Mouse (Mus musculus) liver, embryonic 15.5 days (tissue): ENCODE data around the gene Klk4. TPM values are rescaled to one million over a fixed set of nuclear protein-coding genes. Genes with fewer than 3 reads are reported as not detected.

ENCODE experiments used
- ATAC-seq: fragments of 200-750 bp; cut with Nextera tagmentation; 2 replicates; pipeline ENCODE4 v1.8.0; 2017; ENCODE audit warnings: moderate number of reproducible peaks, mild to moderate bottlenecking, moderate library complexity; ENCODE audit not compliant: insufficient read depth
- H3K27ac ChIP-seq: fragments of 300-500 bp; sonication (generic); replicated peaks from 2 replicates; pipeline ENCODE4 v1.5.1; 2015; ENCODE audit warnings: mild to moderate bottlenecking, inconsistent platforms
- H3K27me3 ChIP-seq: fragments of 300-500 bp; sonication (generic); 2 replicates; pipeline ENCODE4 v1.6.1; 2015; ENCODE audit warnings: mild to moderate bottlenecking, inconsistent platforms
- H3K36me3 ChIP-seq: fragments of 300-500 bp; sonication (generic); replicated peaks from 2 replicates; pipeline ENCODE4 v1.6.1; 2015; ENCODE audit warnings: moderate library complexity, mild to moderate bottlenecking, inconsistent platforms
- H3K4me1 ChIP-seq: fragments of 300-500 bp; sonication (generic); replicated peaks from 2 replicates; pipeline ENCODE4 v1.6.1; 2015; ENCODE audit warnings: inconsistent platforms
- H3K4me2 ChIP-seq: fragments of 300-500 bp; sonication (generic); 2 replicates; pipeline ENCODE4 v1.6.1; 2015; ENCODE audit warnings: moderate library complexity, mild to moderate bottlenecking, inconsistent platforms
- H3K4me3 ChIP-seq: fragments of 300-500 bp; sonication (generic); replicated peaks from 2 replicates; pipeline ENCODE4 v1.5.1; 2015; ENCODE audit warnings: mild to moderate bottlenecking, inconsistent platforms
- H3K9ac ChIP-seq: fragments of 300-500 bp; sonication (generic); 2 replicates; pipeline ENCODE4 v1.6.1; 2015; ENCODE audit warnings: moderate library complexity, mild to moderate bottlenecking, inconsistent platforms
- H3K9me3 ChIP-seq: fragments of 300-500 bp; sonication (generic); replicated peaks from 2 replicates; pipeline ENCODE4 v1.6.1; 2016; ENCODE audit warnings: inconsistent platforms
- WGBS: fragments of 180-500 bp; shearing (Covaris S2); methylation state at CpG from one replicate; pipeline ENCODE4 v1.1.7; 2015; ENCODE audit warnings: mixed read lengths; ENCODE audit not compliant: insufficient replicate concordance; 5-methylcytosine and 5-hydroxymethylcytosine counted together
- polyA plus RNA-seq: library from polyadenylated mRNA; unstranded; fragments of >200 nt; fragmentation: Nextera tagmentation; extraction: Ambion mirVana; gene quantifications from 2 replicates; pipeline ENCODE4 v1.2.1, GENCODE M21; 2015

Klk4 gene
- not detected in 2 replicates for polyA plus RNA-seq

DNA sequence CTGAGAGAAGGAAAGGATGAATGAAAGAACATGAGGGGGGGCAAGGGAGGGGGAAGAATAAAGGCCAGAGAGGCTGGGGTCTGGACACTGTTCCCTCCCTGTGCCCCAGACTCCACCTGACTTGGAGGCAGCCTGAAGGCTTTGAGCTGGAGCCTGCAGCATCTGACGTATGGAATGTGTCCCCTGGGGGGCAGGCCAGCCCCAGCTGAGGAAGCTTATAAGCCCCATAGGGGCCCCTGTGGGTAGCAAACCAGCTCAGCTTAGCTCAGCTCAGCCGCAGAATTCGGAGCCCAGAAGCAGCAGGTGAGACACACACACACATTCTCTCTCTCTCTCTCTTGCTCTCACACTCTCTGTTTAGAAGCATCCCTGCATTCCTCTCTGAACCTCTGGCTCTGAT lies at the start of gene Klk4:
Klk4 (plus strand) TSS at position 249 of the 400 bp plus-strand sequence.
- Histone ChIP-seq H3K4me3 (no peak within 1 kb of the TSS), H3K4me2 (no peak within 1 kb of the TSS), H3K27ac (no peak within 1 kb of the TSS), H3K27me3 (no peaks in the 10 kb centered on the region), H3K4me1 (no peaks in the 10 kb centered on the region), H3K9me3 (no peaks in the 10 kb centered on the region), H3K36me3 (no peaks in the 10 kb centered on the region), H3K9ac (no peak within 1 kb of the TSS)
- 16% methylated on average over 3 of the region's 3 CpGs for WGBS
- ATAC-seq: no peak

DNA sequence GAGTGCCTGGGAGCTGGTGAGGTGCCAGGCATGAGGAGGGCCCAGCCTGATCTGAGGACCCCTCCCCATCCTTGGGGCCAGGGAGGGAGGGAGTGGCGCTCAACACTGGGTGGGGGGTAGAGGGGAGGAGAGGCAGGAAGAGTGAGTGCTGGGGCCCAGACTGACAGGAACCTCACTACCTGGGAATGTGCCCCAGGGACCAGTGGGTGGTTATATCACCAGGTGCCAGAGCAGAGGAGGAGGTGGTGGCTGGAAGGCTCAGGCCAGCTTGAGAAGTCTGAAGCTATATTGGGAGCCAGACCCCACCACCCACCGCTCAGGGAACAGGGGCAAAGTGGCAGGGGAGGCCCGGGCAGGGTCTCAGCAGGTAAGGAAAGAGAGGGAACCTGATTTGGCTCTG lies 39.3 kb upstream of the Klk4 start, which contains the start of gene Klk5:
Klk5 (plus strand) TSS at position 271 of the 400 bp plus-strand sequence.
- WGBS: 36% methylated on average over 3 of the region's 3 CpGs
- no peaks in the 10 kb centered on the region for H3K9me3 ChIP-seq
- H3K36me3 ChIP-seq: no peaks in the 10 kb centered on the region
- H3K4me2 ChIP-seq: no peak within 1 kb of the TSS
- no peaks in the 10 kb centered on the region for H3K27me3 ChIP-seq
- H3K4me3 ChIP-seq: no peak within 1 kb of the TSS
- no peak within 1 kb of the TSS for H3K9ac ChIP-seq
- no peak for ATAC-seq
- H3K4me1 ChIP-seq: no peaks in the 10 kb centered on the region
- no peak within 1 kb of the TSS for H3K27ac ChIP-seq

DNA sequence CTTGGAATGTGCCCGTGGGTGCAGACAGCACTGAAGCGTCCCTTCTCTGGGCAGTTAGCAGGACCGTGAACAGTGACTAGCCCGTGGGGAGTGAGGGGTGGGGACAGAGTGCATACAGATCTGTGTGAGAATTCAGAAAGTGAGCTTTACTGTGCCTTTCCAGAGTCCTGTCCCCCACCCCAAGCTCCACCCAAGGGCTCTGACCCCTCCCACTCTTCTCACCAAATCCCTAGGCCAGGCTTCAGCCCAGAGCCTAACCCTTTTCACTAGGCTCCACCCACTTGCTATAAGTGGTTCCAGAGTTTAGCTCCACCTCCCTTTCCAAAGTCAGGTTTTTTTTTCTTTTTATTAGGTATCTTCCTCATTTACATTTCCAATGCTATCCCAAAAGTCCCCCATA lies 37.2 kb upstream of the Klk4 start:
- H3K9ac ChIP-seq: no peak overlapping the region
- WGBS: 77% methylated on average over 4 of the region's 4 CpGs

DNA sequence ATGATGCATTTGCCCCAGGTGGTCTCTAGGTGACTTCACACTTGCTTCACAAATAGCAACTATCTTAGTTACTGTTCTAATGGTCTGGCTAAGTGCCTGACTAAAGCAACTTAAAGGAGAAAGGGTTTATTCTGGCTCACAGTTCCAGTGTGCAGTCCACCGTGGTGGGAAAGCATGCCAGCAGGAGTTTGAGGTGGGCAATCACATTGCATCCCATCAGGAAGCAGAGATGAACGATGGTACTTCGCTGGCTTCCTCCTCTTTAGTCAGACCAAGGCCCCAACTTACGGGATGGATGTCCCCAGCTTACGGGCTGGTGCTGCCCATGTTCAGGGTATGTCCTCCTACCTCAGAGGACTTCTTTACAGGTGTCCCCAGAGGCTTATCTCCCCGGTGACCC lies 29.3 kb upstream of the Klk4 start:
- no peaks in the 10 kb centered on the region for H3K27me3 ChIP-seq
- H3K4me2 ChIP-seq: no peak overlapping the region
- 59% methylated on average over 6 of the region's 6 CpGs for WGBS
- no peak overlapping the region for H3K27ac ChIP-seq
- no peak overlapping the region for H3K4me3 ChIP-seq
- H3K4me1 ChIP-seq: no peaks in the 10 kb centered on the region
- no peaks in the 10 kb centered on the region for H3K36me3 ChIP-seq
- no peak overlapping the region for H3K9ac ChIP-seq
- ATAC-seq: no peak
- no peaks in the 10 kb centered on the region for H3K9me3 ChIP-seq

More for the DNA sequence above, 37.2 kb upstream of the Klk4 start:
- Histone ChIP-seq H3K36me3 (no peaks in the 10 kb centered on the region), H3K4me3 (no peak overlapping the region), H3K9me3 (no peaks in the 10 kb centered on the region), H3K4me2 (no peak overlapping the region), H3K4me1 (no peaks in the 10 kb centered on the region), H3K27ac (no peak overlapping the region), H3K27me3 (no peaks in the 10 kb centered on the region)
- ATAC-seq: no peak

DNA sequence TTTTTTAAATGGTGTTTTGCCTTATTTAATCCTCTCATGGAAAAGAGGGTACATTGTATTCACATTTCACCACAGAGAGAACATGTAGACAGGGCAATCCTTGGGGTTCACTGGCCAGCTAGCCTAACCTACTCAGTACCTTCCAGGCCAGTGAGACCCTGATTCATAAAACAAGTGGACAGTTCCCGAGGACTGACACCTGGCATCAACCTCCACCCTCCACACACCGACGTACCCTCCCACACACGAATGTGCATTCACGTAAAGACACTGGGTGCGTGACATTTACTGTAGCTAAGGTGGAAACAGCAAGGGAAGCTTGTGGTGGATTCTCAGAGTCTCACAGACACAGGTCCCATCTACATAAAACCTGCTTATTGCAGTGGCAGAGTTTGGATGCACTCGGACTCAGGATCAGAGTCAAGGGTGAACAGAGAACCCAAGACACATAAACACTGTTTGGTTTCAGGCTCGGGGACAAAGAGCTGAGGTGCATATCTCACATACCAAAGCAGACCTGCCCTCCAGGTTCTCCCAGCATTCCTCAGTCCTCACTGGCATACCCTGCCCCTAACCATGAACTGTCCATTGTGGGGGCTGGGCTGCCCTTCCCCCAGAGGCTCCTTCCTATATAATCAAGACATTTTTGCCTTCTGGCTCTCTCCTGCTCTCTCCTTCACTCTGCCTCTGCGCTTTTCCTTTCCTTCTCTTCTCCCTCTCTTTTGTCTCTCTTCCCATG lies 26.1 kb upstream of the Klk4 start:
- no peak overlapping the region for H3K27ac ChIP-seq
- H3K4me1 ChIP-seq: no peaks in the 10 kb centered on the region
- ATAC-seq: no peak
- H3K9me3 ChIP-seq: no peaks in the 10 kb centered on the region
- no peak overlapping the region for H3K4me3 ChIP-seq
- H3K9ac ChIP-seq: no peak overlapping the region
- no peak overlapping the region for H3K4me2 ChIP-seq
- no peaks in the 10 kb centered on the region for H3K36me3 ChIP-seq
- no peaks in the 10 kb centered on the region for H3K27me3 ChIP-seq
- 56% methylated on average over 9 of the region's 9 CpGs for WGBS

DNA sequence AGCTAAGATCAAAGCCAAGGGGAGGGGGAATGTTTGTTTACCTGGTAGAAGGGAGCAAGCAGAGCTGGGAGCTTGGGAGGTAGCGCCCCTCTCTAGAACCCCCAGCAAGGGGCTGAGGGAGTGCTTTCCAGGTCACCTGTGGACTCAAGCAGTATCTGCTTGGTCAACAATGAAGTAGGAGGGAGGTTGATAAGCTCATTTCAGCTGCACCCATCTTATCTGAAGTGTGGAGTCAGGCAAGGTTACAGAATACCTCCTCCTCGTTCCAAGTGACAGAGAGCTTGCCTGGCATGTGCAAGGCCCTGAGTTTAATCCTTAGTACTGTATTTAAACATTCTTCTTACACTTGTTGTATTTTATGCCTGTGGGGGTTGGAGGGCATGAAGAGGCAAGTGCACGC lies 25.3 kb upstream of the Klk4 start:
- Histone ChIP-seq H3K27me3 (no peaks in the 10 kb centered on the region), H3K4me3 (no peak overlapping the region), H3K4me1 (no peaks in the 10 kb centered on the region), H3K9ac (no peak overlapping the region), H3K36me3 (no peaks in the 10 kb centered on the region), H3K4me2 (no peak overlapping the region), H3K9me3 (no peaks in the 10 kb centered on the region), H3K27ac (no peak overlapping the region)
- WGBS: 45% methylated on average over 3 of the region's 3 CpGs
- no peak for ATAC-seq

DNA sequence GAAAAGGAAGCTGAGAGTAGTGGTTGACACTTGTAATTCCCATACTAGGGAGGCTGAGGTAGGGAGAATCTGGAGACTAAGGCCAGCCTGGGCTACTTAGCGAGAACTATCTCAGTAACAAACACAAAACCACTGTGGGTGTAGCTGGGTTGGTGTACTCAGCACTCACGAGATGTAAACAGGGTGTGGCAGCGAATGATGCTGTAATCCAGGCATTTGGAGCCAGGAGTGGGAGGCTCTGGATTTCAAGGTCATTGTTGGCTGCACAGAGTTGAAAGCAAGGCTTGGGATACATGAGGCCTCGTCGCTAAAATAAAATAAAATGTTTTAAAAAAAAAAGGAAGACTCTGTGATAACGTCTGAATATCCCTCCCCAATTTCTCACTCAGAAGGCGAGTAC lies 24.7 kb upstream of the Klk4 start:
- Histone ChIP-seq H3K27ac (no peak overlapping the region), H3K9me3 (no peaks in the 10 kb centered on the region), H3K9ac (no peak overlapping the region), H3K4me3 (no peak overlapping the region), H3K4me1 (no peaks in the 10 kb centered on the region), H3K27me3 (no peaks in the 10 kb centered on the region), H3K36me3 (no peaks in the 10 kb centered on the region), H3K4me2 (no peak overlapping the region)
- no peak for ATAC-seq
- WGBS: 46% methylated on average over 7 of the region's 7 CpGs

DNA sequence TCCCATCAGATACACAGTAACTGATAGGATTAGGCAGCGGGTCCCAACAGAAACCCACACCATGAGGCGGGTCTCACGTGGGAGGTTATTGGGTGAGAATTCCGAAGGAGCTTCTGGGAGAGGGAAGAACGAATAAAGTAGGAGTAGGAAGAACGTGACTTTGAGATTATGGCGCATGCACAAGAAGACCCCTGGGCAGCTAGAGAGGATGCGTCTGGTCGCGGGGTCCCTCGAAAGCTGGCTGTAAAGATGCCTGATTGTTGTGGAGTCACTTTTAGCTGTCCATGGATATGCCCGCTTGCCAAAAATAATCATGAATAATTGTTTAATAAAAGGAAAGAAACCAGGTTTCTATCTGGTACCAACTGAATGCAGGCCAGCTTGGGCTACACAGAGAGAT lies 23.5 kb upstream of the Klk4 start:
- WGBS: 79% methylated on average over 12 of the region's 12 CpGs
- no peaks in the 10 kb centered on the region for H3K4me1 ChIP-seq
- H3K27me3 ChIP-seq: no peaks in the 10 kb centered on the region
- no peaks in the 10 kb centered on the region for H3K9me3 ChIP-seq
- H3K4me3 ChIP-seq: no peak overlapping the region
- no peaks in the 10 kb centered on the region for H3K36me3 ChIP-seq
- no peak overlapping the region for H3K27ac ChIP-seq
- no peak overlapping the region for H3K9ac ChIP-seq
- ATAC-seq: no peak
- no peak overlapping the region for H3K4me2 ChIP-seq

DNA sequence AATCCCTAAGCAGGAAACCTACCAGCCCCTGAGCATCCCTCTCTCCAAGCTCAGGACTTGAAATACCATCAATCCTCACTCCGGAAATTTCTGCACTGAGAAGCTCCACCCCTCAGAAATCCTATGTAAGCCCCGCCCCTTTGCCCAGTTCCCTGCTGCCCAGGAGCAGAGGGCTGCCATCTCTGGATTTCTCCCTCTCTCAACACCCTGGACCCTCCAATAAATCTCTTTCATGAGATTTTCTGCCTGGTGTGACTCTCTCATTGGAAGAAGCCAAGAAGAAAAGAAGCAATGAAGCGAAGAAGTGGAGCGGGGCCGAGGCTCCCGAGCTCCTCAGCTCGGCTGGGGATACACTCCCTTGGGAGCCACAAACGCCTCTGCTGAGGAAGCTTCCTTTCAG lies 20.5 kb upstream of the Klk4 start:
- WGBS: 75% methylated on average over 8 of the region's 8 CpGs
- H3K4me2 ChIP-seq: no peak overlapping the region

DNA sequence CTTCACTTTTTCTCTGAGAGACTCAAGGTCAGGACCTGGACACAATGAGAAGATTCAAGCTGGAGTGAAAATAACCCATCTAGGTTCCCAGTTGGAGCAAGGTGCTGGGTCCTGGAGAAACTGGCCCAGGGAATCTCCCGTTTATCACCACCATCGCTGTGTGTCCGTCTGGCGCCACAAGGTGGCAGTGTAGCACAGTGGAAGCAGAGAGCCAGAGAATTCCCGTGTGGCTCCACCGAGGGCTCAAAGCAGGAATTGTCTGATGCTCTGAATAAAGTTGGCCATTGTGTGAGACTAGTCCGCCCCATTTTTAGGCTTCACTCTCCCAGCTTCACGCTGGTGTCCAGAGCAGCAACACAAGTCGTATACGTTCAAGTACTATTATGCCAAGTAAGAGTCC lies 7.7 kb upstream of the Klk4 start:
- WGBS: 7% methylated on average over 10 of the region's 10 CpGs
- no peak overlapping the region for H3K4me3 ChIP-seq
- no peak for ATAC-seq
- no peaks in the 10 kb centered on the region for H3K27me3 ChIP-seq
- H3K9me3 ChIP-seq: no peaks in the 10 kb centered on the region
- no peaks in the 10 kb centered on the region for H3K36me3 ChIP-seq
- H3K4me2 ChIP-seq: no peak overlapping the region
- no peaks in the 10 kb centered on the region for H3K4me1 ChIP-seq
- H3K27ac ChIP-seq: no peak overlapping the region
- H3K9ac ChIP-seq: no peak overlapping the region

More for the DNA sequence above, 20.5 kb upstream of the Klk4 start:
- ATAC-seq: no peak
- no peak overlapping the region for H3K27ac ChIP-seq
- H3K36me3 ChIP-seq: no peaks in the 10 kb centered on the region
- H3K9ac ChIP-seq: no peak overlapping the region
- no peaks in the 10 kb centered on the region for H3K4me1 ChIP-seq
- no peak overlapping the region for H3K4me3 ChIP-seq
- H3K9me3 ChIP-seq: no peaks in the 10 kb centered on the region
- H3K27me3 ChIP-seq: no peaks in the 10 kb centered on the region

DNA sequence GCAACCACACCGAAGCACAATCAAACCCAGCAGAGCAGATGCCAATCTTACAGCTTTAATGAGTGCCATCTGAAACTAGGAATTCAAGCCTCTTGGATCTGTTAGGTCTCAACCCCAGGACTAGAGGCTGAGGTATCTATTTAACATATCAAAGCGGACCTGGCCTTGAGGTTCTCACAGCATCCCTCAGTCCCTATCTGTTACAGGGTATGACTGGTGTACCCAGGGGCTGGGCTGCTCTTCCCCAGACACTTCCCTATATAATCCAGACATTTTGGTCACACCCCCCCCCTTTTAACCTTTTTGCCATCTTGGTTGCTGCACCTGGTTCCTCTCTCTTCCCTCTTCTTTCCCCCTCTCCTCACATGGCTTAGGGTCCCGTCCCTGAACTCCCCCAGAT lies 7.3 kb upstream of the Klk4 start:
- ATAC-seq: no peak
- H3K4me1 ChIP-seq: no peaks in the 10 kb centered on the region
- 57% methylated on average over 3 of the region's 3 CpGs for WGBS
- no peaks in the 10 kb centered on the region for H3K36me3 ChIP-seq
- no peak overlapping the region for H3K4me3 ChIP-seq
- no peaks in the 10 kb centered on the region for H3K27me3 ChIP-seq
- no peak overlapping the region for H3K9ac ChIP-seq
- no peak overlapping the region for H3K4me2 ChIP-seq
- H3K27ac ChIP-seq: no peak overlapping the region
- H3K9me3 ChIP-seq: no peaks in the 10 kb centered on the region

DNA sequence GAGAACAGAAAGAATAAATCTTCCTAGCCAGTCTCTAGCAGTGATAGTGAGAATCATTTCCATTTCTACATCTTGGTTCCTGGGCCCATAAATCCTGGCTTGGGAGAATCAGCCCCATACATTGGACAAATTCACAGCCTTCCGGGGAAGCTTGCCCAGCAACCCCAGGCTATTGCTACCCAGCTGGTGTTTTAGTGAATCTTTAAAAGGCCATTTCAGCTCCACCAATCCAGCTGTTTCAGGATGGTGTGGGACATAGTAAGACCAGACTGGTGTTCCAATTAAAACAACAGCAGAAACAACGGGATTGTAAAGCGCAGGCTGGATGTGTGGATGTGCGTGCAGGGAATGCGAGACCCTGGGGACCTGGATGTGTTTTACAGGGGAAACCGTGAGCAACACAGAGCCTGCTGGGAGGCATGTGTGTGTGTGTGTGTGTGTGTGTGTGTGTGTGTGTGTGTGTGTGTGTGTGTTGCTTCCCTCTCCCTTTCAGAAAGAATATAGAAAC lies 6.0 kb upstream of the Klk4 start:
- Histone ChIP-seq H3K4me2 (no peak overlapping the region), H3K27me3 (no peaks in the 10 kb centered on the region), H3K27ac (no peak overlapping the region), H3K9ac (no peak overlapping the region), H3K4me1 (no peaks in the 10 kb centered on the region), H3K9me3 (no peaks in the 10 kb centered on the region), H3K4me3 (no peak overlapping the region), H3K36me3 (no peaks in the 10 kb centered on the region)
- WGBS: 73% methylated on average over 6 of the region's 6 CpGs
- ATAC-seq: no peak
